25 mouse cellular contexts compared by ENCODE assay signal in genomic region chr10:93538818-93539217, GRCm38 (mm10). TPM values are rescaled to one million over a fixed set of nuclear protein-coding genes. Genes with fewer than 3 reads are reported as not detected.
DNase-seq lines count a peak whose midpoint lies in the region; ATAC-seq and TF ChIP-seq lines count a peak whose summit lies in the region.
"Had no signal": no experiment of that assay in that cellular context is flagged by ENCODE, and none has a peak within 500 bp of the region (broad histone marks: within the 10 kb centered on the region; RNA-seq: fewer than 3 reads in every experiment).

No protein-coding gene starts in this region.

- TF ChIP-seq CTCF in liver, adult 2 months (IDR thresholded peaks at IDR 0.05; ENCODE audit: low read depth, low read length) = no peak
- TF ChIP-seq CTCF in lung, postnatal 0 days (IDR thresholded peaks at IDR 0.05) = no peak

- H3K4me1 ChIP-seq in liver, adult 2 months (ENCODE audit: control insufficient read depth, insufficient read depth, low read length) = peaks cover 24% of the 10 kb centered on the region
- H3K4me1 ChIP-seq in liver, embryonic 11.5 days (replicated peaks; ENCODE audit: control insufficient read depth, insufficient read depth, low read length) = peaks cover 11% of the 10 kb centered on the region
- H3K4me1 ChIP-seq in kidney, embryonic 16.5 days (ENCODE audit: insufficient read depth, low read length) = peaks cover 22% of the 10 kb centered on the region
- peaks cover 10% of the 10 kb centered on the region for H3K4me1 ChIP-seq in liver, embryonic 16.5 days (ENCODE audit: control insufficient read depth, low read depth, low read length)
- H3K4me1 ChIP-seq in lung, postnatal 0 days (ENCODE audit: insufficient read depth, low read depth, low read length) = peaks cover 4% of the 10 kb centered on the region; the same call in 1 of the 2 replicates

- TF ChIP-seq POLR2A in liver, adult 2 months (IDR thresholded peaks at IDR 0.05; ENCODE audit: extremely low read depth, insufficient read depth, low read length) = no peak

- no peak for ATAC-seq in liver, embryonic 11.5 days (replicated peaks; ENCODE audit: low FRiP score)
- peak; percentile 33; the same call in 1 of the 2 replicates for ATAC-seq in kidney, embryonic 16.5 days (ENCODE audit: low FRiP score, low TSS enrichment)
- ATAC-seq in liver, embryonic 16.5 days (ENCODE audit: low read depth) = peak; percentile 35; the same call in 1 of the 2 replicates
- ATAC-seq in lung, postnatal 0 days = no peak
- ATAC-seq: forebrain, embryonic 13.5 days; forebrain, postnatal 0 days had no signal

- H3K9me3 ChIP-seq in liver, embryonic 11.5 days (ENCODE audit: control insufficient read depth, low read length) = no peaks in the 10 kb centered on the region
- H3K9me3 ChIP-seq in kidney, embryonic 16.5 days (ENCODE audit: low read length) = no peaks in the 10 kb centered on the region
- no peaks in the 10 kb centered on the region for H3K9me3 ChIP-seq in liver, embryonic 16.5 days (replicated peaks; ENCODE audit: control insufficient read depth, low read length)
- H3K9me3 ChIP-seq in lung, postnatal 0 days (ENCODE audit: low read length) = no peaks in the 10 kb centered on the region
- H3K9me3 ChIP-seq: embryonic facial prominence, embryonic 10.5 days; forebrain, embryonic 13.5 days; G1E; heart, embryonic 13.5 days; hindbrain, embryonic 12.5 days had no signal

- peaks cover 2% of the 10 kb centered on the region; the same call in 1 of the 2 replicates for H3K36me3 ChIP-seq in liver, adult 2 months (ENCODE audit: control insufficient read depth, insufficient read depth, low read length)
- H3K36me3 ChIP-seq in liver, embryonic 11.5 days (ENCODE audit: control insufficient read depth, insufficient read depth, low read length) = no peaks in the 10 kb centered on the region
- H3K36me3 ChIP-seq in kidney, embryonic 16.5 days (ENCODE audit: insufficient read depth, low read length) = no peaks in the 10 kb centered on the region
- no peaks in the 10 kb centered on the region for H3K36me3 ChIP-seq in liver, embryonic 16.5 days (ENCODE audit: control insufficient read depth, insufficient read depth)
- H3K36me3 ChIP-seq in lung, postnatal 0 days (ENCODE audit: insufficient read depth, low read length) = no peaks in the 10 kb centered on the region
- H3K36me3 ChIP-seq: embryonic facial prominence, embryonic 10.5 days; G1E; heart, embryonic 13.5 days; hindbrain, embryonic 12.5 days had no signal

- H3K79me2 ChIP-seq in liver, adult 2 months (ENCODE audit: control insufficient read depth, insufficient read depth, low read length) = no peaks in the 10 kb centered on the region

- TF ChIP-seq EP300 in lung, postnatal 0 days (IDR thresholded peaks at IDR 0.05) = no peak

- H3K27me3 ChIP-seq in liver, adult 2 months (ENCODE audit: control insufficient read depth, insufficient read depth, low read length) = no peaks in the 10 kb centered on the region
- H3K27me3 ChIP-seq in liver, embryonic 11.5 days (replicated peaks; ENCODE audit: control insufficient read depth, insufficient read depth, low read length) = peaks cover 2% of the 10 kb centered on the region; the same call in 1 of the 2 replicates
- peaks cover 8% of the 10 kb centered on the region; the same call in 1 of the 2 replicates for H3K27me3 ChIP-seq in kidney, embryonic 16.5 days (ENCODE audit: insufficient read depth, low read length)
- H3K27me3 ChIP-seq in liver, embryonic 16.5 days (ENCODE audit: control insufficient read depth, insufficient read depth, low read depth, low read length) = no peaks in the 10 kb centered on the region
- no peaks in the 10 kb centered on the region for H3K27me3 ChIP-seq in lung, postnatal 0 days (replicated peaks; ENCODE audit: insufficient read depth, low read length)

- DNase-seq in embryo, embryonic 10 days (ENCODE audit: low spot score) = peak; percentile 21
- DNase-seq in embryo, embryonic 11 days = no peak
- DNase-seq in liver, adult 2 months (ENCODE audit: extremely low read depth, low read depth, low spot score) = peak; percentile 96
- no peak for DNase-seq in liver, embryonic 11.5 days (ENCODE audit: low spot score)
- DNase-seq in testis, postnatal 14 days (ENCODE audit: low spot score) = no peak
- DNase-seq in lung, postnatal 0 days (ENCODE audit: low spot score) = no peak
- DNase-seq: adrenal gland, postnatal 10 days; B cell, adult 2 months; cerebellum, adult 11-12 months; cerebellum, adult 9-10 months; cerebellum, postnatal 25 days; forebrain, postnatal 0 days; gastrocnemius, adult 2 months; gastrocnemius, postnatal 25 days; heart, postnatal 4 days had no signal

- H3K9ac ChIP-seq in liver, adult 2 months (ENCODE audit: low read depth, low read length) = peak overlapping the region; percentile 25; the same call in 1 of the 2 replicates
- H3K9ac ChIP-seq in liver, embryonic 11.5 days (ENCODE audit: low read depth, low read length) = no peak overlapping the region
- no peak overlapping the region for H3K9ac ChIP-seq in kidney, embryonic 16.5 days (replicated peaks; ENCODE audit: low read length)
- no peak overlapping the region for H3K9ac ChIP-seq in liver, embryonic 16.5 days (ENCODE audit: low read depth, low read length)
- H3K9ac ChIP-seq in lung, postnatal 0 days (replicated peaks; ENCODE audit: low read depth) = no peak overlapping the region
- H3K9ac ChIP-seq: hindbrain, embryonic 12.5 days had no signal

- H3K4me3 ChIP-seq in liver, adult 2 months (ENCODE audit: insufficient read depth, low read depth, low read length) = no peak overlapping the region; the same call in none of the 2 replicates
- H3K4me3 ChIP-seq in liver, embryonic 11.5 days (ENCODE audit: low read depth, low read length) = no peak overlapping the region
- no peak overlapping the region for H3K4me3 ChIP-seq in kidney, embryonic 16.5 days (ENCODE audit: low read length)
- H3K4me3 ChIP-seq in liver, embryonic 16.5 days (ENCODE audit: low read depth, low read length) = no peak overlapping the region
- H3K4me3 ChIP-seq in lung, postnatal 0 days (ENCODE audit: low read depth, low read length) = no peak overlapping the region

- no peak overlapping the region; the same call in 1 of the 2 replicates for H3K4me2 ChIP-seq in liver, embryonic 11.5 days
- no peak overlapping the region for H3K4me2 ChIP-seq in kidney, embryonic 16.5 days (replicated peaks; ENCODE audit: low read depth, low read length)
- no peak overlapping the region; the same call in 1 of the 2 replicates for H3K4me2 ChIP-seq in liver, embryonic 16.5 days (ENCODE audit: low read depth, low read length)
- H3K4me2 ChIP-seq in lung, postnatal 0 days (replicated peaks; ENCODE audit: low read depth, low read length) = no peak overlapping the region

- peak overlapping the region; percentile 83 for H3K27ac ChIP-seq in liver, adult 2 months (replicated peaks; ENCODE audit: insufficient read depth, low read depth, low read length)
- no peak overlapping the region for H3K27ac ChIP-seq in liver, embryonic 11.5 days (ENCODE audit: low read depth, low read length)
- H3K27ac ChIP-seq in kidney, embryonic 16.5 days (ENCODE audit: low read length) = no peak overlapping the region
- H3K27ac ChIP-seq in liver, embryonic 16.5 days (ENCODE audit: low read length) = 0 out of 2 replicates have a peak overlapping the region, but pooled peaks have one; percentile 3
- no peak overlapping the region for H3K27ac ChIP-seq in lung, postnatal 0 days (ENCODE audit: low read length)
- H3K27ac ChIP-seq: forebrain, embryonic 13.5 days; gastrocnemius, adult 2 months; heart, embryonic 13.5 days; hindbrain, embryonic 12.5 days had no signal

- 21% methylated on average over 6 of the region's 6 CpGs for WGBS in liver, adult 2 months
- 59% methylated on average over 6 of the region's 6 CpGs for WGBS in liver, embryonic 11.5 days
- WGBS in kidney, embryonic 16.5 days = 26% methylated on average over 6 of the region's 6 CpGs
- 60% methylated on average over 6 of the region's 6 CpGs for WGBS in liver, embryonic 16.5 days (ENCODE audit: insufficient replicate concordance)
- WGBS in lung, postnatal 0 days = 50% methylated on average over 6 of the region's 6 CpGs

RNA-seq across cellular contexts. Expression of gene Amdhd1, which starts 1.0 kb away (rescaled TPM):
- 185 and 255 TPM in 2 replicates for total RNA-seq in liver, adult 2 months (2014; rRNA removed)
- 204 and 233 TPM in 2 replicates for polyA plus RNA-seq in liver, adult 2 months (2012; rRNA removed)
- polyA plus RNA-seq in liver, embryonic 11.5 days (2014; fragmentation: Nextera tagmentation; extraction: Ambion mirVana) = 6.2 and 7.4 TPM in 2 replicates
- 1.6 and 1.8 TPM in 2 replicates for polyA plus RNA-seq in kidney, embryonic 16.5 days (2015; fragmentation: Nextera tagmentation; extraction: Ambion mirVana)
- polyA plus RNA-seq in liver, embryonic 16.5 days (2015; fragmentation: Nextera tagmentation; extraction: Ambion mirVana) = 22.6 and 23.3 TPM in 2 replicates
- polyA plus RNA-seq in lung, postnatal 0 days (2015; fragmentation: Nextera tagmentation; extraction: Ambion mirVana) = 0.11 and 0.24 TPM in 2 replicates
- total RNA-seq: G1E; gastrocnemius, adult 2 months; gastrocnemius, postnatal 25 days; granulocyte monocyte progenitor cell, adult 5-6 weeks had no signal
- polyA plus RNA-seq: forebrain, embryonic 13.5 days; G1E had no signal

RNA-seq across cellular contexts. Expression of gene Ccdc38, which starts 1.6 kb away (rescaled TPM):
- 0.07 and 0.28 TPM in 2 replicates for total RNA-seq in liver, adult 2 months (2014; rRNA removed)
- 0.06 and 0.40 TPM in 2 replicates for polyA plus RNA-seq in liver, adult 2 months (2012; rRNA removed)
- 0.32 and 0.38 TPM in 2 replicates for polyA plus RNA-seq in liver, embryonic 11.5 days (2014; fragmentation: Nextera tagmentation; extraction: Ambion mirVana)
- 0.32 and 0.35 TPM in 2 replicates for polyA plus RNA-seq in kidney, embryonic 16.5 days (2015; fragmentation: Nextera tagmentation; extraction: Ambion mirVana)
- polyA plus RNA-seq in liver, embryonic 16.5 days (2015; fragmentation: Nextera tagmentation; extraction: Ambion mirVana) = 0.04 and 0.11 TPM in 2 replicates
- polyA plus RNA-seq in lung, postnatal 0 days (2015; fragmentation: Nextera tagmentation; extraction: Ambion mirVana) = 0.13 and 0.15 TPM in 2 replicates
- total RNA-seq: forebrain, postnatal 0 days; gastrocnemius, adult 2 months; gastrocnemius, postnatal 25 days; heart, postnatal 4 days had no signal
- polyA plus RNA-seq: cortical plate, adult 2 months; G1E had no signal

RNA-seq across cellular contexts. Expression of gene Hal, which starts 50.2 kb away (rescaled TPM):
- 293 and 381 TPM in 2 replicates for total RNA-seq in liver, adult 2 months (2014; rRNA removed)
- 284 and 348 TPM in 2 replicates for polyA plus RNA-seq in liver, adult 2 months (2012; rRNA removed)
- polyA plus RNA-seq in liver, embryonic 11.5 days (2014; fragmentation: Nextera tagmentation; extraction: Ambion mirVana) = 1.1 and 1.3 TPM in 2 replicates
- polyA plus RNA-seq in kidney, embryonic 16.5 days (2015; fragmentation: Nextera tagmentation; extraction: Ambion mirVana) = 0.25 TPM in 1 of 2 replicates, not detected in the other
- polyA plus RNA-seq in liver, embryonic 16.5 days (2015; fragmentation: Nextera tagmentation; extraction: Ambion mirVana) = 9.7 and 10.0 TPM in 2 replicates
- polyA plus RNA-seq in lung, postnatal 0 days (2015; fragmentation: Nextera tagmentation; extraction: Ambion mirVana) = 0.27 TPM in 1 of 2 replicates, not detected in the other
- polyA plus RNA-seq: cortical plate, adult 2 months; forebrain, embryonic 13.5 days; G1E; heart, postnatal 0 days had no signal

RNA-seq across cellular contexts. Expression of gene Snrpf, which starts 50.7 kb away (rescaled TPM):
- total RNA-seq in liver, adult 2 months (2014; rRNA removed) = 13.5 and 14.5 TPM in 2 replicates
- polyA plus RNA-seq in liver, adult 2 months (2012; rRNA removed) = 13.7 and 15.1 TPM in 2 replicates
- polyA plus RNA-seq in liver, embryonic 11.5 days (2014; fragmentation: Nextera tagmentation; extraction: Ambion mirVana) = 179 and 199 TPM in 2 replicates
- polyA plus RNA-seq in kidney, embryonic 16.5 days (2015; fragmentation: Nextera tagmentation; extraction: Ambion mirVana) = 114 and 128 TPM in 2 replicates
- polyA plus RNA-seq in liver, embryonic 16.5 days (2015; fragmentation: Nextera tagmentation; extraction: Ambion mirVana) = 41.3 and 53.2 TPM in 2 replicates
- 46.1 and 58.7 TPM in 2 replicates for polyA plus RNA-seq in lung, postnatal 0 days (2015; fragmentation: Nextera tagmentation; extraction: Ambion mirVana)

Comparison
In these comparisons a context has a peak if more than half of its experiments do, and no peak if none do; other contexts are left out.
1. DNase-seq: peak in embryo, embryonic 10 days (single experiment) and liver, adult 2 months (single experiment); none in embryo, embryonic 11 days (single experiment), liver, embryonic 11.5 days (single experiment), testis, postnatal 14 days (single experiment) and lung, postnatal 0 days (single experiment).
2. H3K27ac ChIP-seq: peak in liver, adult 2 months (single experiment) and liver, embryonic 16.5 days (single experiment); none in liver, embryonic 11.5 days (single experiment), kidney, embryonic 16.5 days (single experiment) and lung, postnatal 0 days (single experiment).
3. ATAC-seq: peak in kidney, embryonic 16.5 days (single experiment) and liver, embryonic 16.5 days (single experiment); none in liver, embryonic 11.5 days (single experiment) and lung, postnatal 0 days (single experiment).
4. RNA of gene Hal, which starts 50.2 kb away (polyA plus RNA-seq): 284 to 348 TPM in liver, adult 2 months; 9.7 to 10.0 TPM in liver, embryonic 16.5 days, 1.1 to 1.3 TPM in liver, embryonic 11.5 days, 0.25 TPM in kidney, embryonic 16.5 days and 0.27 TPM in lung, postnatal 0 days; every median in the first group is over 10 times any median in the second.